Mouse (Mus musculus): ENCODE results near the gene Ccdc88b.
"Not testable (repeated sequence)": the region's sequence is repeated elsewhere in the genome, so short reads cannot be mapped to it uniquely, and the experiment has no call there.

Ccdc88b gene

GRCm38 (mm10) chr19:6858031-6858430 lies at the start of gene Ccdc88b:
Gene Ccdc88b, minus strand, starts transcription at chr19:6858211.
- DNase-seq: no peak

- no peak for DNase-seq
Observed at GRCm38 (mm10) chr19:6907094-6907493, 49.1 kb upstream of the Ccdc88b start.

GRCm38 (mm10) chr19:6906199-6906598 lies 48.2 kb upstream of the Ccdc88b start:
- DNase-seq: no peak

GRCm38 (mm10) chr19:6905498-6906159 lies 47.6 kb upstream of the Ccdc88b start:
- no peak for DNase-seq

- DNase-seq: no peak
Observed at GRCm38 (mm10) chr19:6904846-6905245, 46.8 kb upstream of the Ccdc88b start.

- no peak for DNase-seq
Observed at GRCm38 (mm10) chr19:6903031-6903430, 45.0 kb upstream of the Ccdc88b start.

- no peak for DNase-seq
Observed at GRCm38 (mm10) chr19:6899641-6900040, 41.6 kb upstream of the Ccdc88b start.

- not testable (repeated sequence) for DNase-seq
Observed at GRCm38 (mm10) chr19:6895608-6896305, 37.7 kb upstream of the Ccdc88b start.

- DNase-seq: no peak
Observed at GRCm38 (mm10) chr19:6893731-6894451, 35.9 kb upstream of the Ccdc88b start.

GRCm38 (mm10) chr19:6892512-6892911 lies 34.5 kb upstream of the Ccdc88b start:
- no peak for DNase-seq

- DNase-seq: no peak
Observed at GRCm38 (mm10) chr19:6877965-6878364, 20.0 kb upstream of the Ccdc88b start.

GRCm38 (mm10) chr19:6876799-6877198 lies 18.8 kb upstream of the Ccdc88b start:
- DNase-seq: no peak

- DNase-seq: no peak
Observed at GRCm38 (mm10) chr19:6875834-6876233, 17.8 kb upstream of the Ccdc88b start.

- DNase-seq: no peak
Observed at GRCm38 (mm10) chr19:6874257-6874656, 16.2 kb upstream of the Ccdc88b start.

- DNase-seq: no peak
Observed at GRCm38 (mm10) chr19:6872701-6873100, 14.7 kb upstream of the Ccdc88b start.

GRCm38 (mm10) chr19:6871574-6872271 lies 13.7 kb upstream of the Ccdc88b start:
- peak in 1 of 2 experiments; percentile 13 for DNase-seq

- DNase-seq: no peak
Observed at GRCm38 (mm10) chr19:6869355-6869754, 11.3 kb upstream of the Ccdc88b start.

GRCm38 (mm10) chr19:6861451-6861850 lies 3.4 kb upstream of the Ccdc88b start:
- no peak for DNase-seq

- no peak for DNase-seq
Observed at GRCm38 (mm10) chr19:6860706-6861105, 2.7 kb upstream of the Ccdc88b start.

GRCm38 (mm10) chr19:6859971-6860370 lies 2.0 kb upstream of the Ccdc88b start:
- DNase-seq: no peak

- no peak for DNase-seq
Observed at GRCm38 (mm10) chr19:6859032-6859651, 1.1 kb upstream of the Ccdc88b start.

- no peak for DNase-seq
Observed at GRCm38 (mm10) chr19:6857391-6858005, 513 bp downstream of the Ccdc88b start.
